Mouse (Mus musculus) lung, embryonic 15.5 days (tissue): ENCODE data around the gene Slc25a16. TPM values are rescaled to one million over a fixed set of nuclear protein-coding genes. Genes with fewer than 3 reads are reported as not detected.

Source experiments
- ATAC-seq: fragments of 200-750 bp; cut with Nextera tagmentation; 2 replicates; pipeline ENCODE4 v1.8.0; 2017; ENCODE audit warnings: moderate number of reproducible peaks, borderline replicate concordance; ENCODE audit not compliant: low FRiP score, low TSS enrichment; ENCODE audit errors: extremely low read depth
- H3K27ac ChIP-seq: fragments of 300-500 bp; sonication (generic); 2 replicates; pipeline ENCODE4 v1.5.1; 2015; ENCODE audit warnings: moderate library complexity, mild to moderate bottlenecking, inconsistent platforms
- H3K27me3 ChIP-seq: fragments of 300-500 bp; sonication (generic); 2 replicates; pipeline ENCODE4 v1.6.1; 2015; ENCODE audit warnings: inconsistent platforms
- H3K36me3 ChIP-seq: fragments of 300-500 bp; sonication (generic); 2 replicates; pipeline ENCODE4 v1.6.1; 2015; ENCODE audit warnings: inconsistent platforms
- H3K4me1 ChIP-seq: fragments of 300-500 bp; sonication (generic); 2 replicates; pipeline ENCODE4 v1.6.1; 2015; ENCODE audit warnings: inconsistent platforms
- H3K4me2 ChIP-seq: fragments of 300-500 bp; sonication (generic); 2 replicates; pipeline ENCODE4 v1.6.1; 2015; ENCODE audit warnings: inconsistent platforms, mild to moderate bottlenecking, moderate library complexity
- H3K4me3 ChIP-seq: fragments of 300-500 bp; sonication (generic); 2 replicates; pipeline ENCODE4 v1.5.1; 2015; ENCODE audit warnings: mild to moderate bottlenecking, inconsistent platforms
- H3K9ac ChIP-seq: fragments of 300-500 bp; sonication (generic); 2 replicates; pipeline ENCODE4 v1.6.1; 2015; ENCODE audit warnings: inconsistent platforms
- H3K9me3 ChIP-seq: fragments of 300-500 bp; sonication (generic); 2 replicates; pipeline ENCODE4 v1.6.1; 2016; ENCODE audit warnings: inconsistent platforms
- WGBS: fragments of 180-500 bp; shearing (Covaris S2); methylation state at CpG from one replicate; pipeline ENCODE4 v1.1.7; 2015; 5-methylcytosine and 5-hydroxymethylcytosine counted together
- polyA plus RNA-seq: library from polyadenylated mRNA; unstranded; fragments of >200 nt; fragmentation: Nextera tagmentation; extraction: Ambion mirVana; gene quantifications from 2 replicates; pipeline ENCODE4 v1.2.1, GENCODE M21; 2015

Gene Slc25a16
- polyA plus RNA-seq, 1 experiment from 2014 or later, result 15.7 TPM

DNA sequence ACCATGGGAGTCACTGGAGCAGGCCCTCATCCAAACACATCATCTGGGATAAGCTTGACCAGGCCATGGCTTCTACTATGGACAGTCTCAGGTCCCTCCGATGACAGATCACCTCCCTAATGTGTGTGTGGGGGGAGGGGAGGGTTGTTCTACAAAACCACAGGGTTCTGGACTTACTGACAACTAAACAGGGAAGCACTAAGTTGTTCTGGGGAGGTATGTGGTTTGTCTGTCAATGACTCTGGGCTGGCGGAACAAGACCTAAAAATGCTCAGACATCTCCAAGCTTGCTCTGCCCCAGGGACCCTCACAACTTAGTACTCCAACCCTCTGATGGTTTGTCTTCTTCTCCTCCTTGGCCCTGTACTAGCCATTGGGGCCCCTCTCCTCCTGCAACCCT, 9.3 kb upstream of the Slc25a16 start:
- no peak overlapping the region for H3K27ac ChIP-seq
- H3K9me3 ChIP-seq, result no peaks in the 10 kb centered on the region
- no peak overlapping the region for H3K4me2 ChIP-seq
- no peaks in the 10 kb centered on the region for H3K4me1 ChIP-seq
- no peaks in the 10 kb centered on the region for H3K27me3 ChIP-seq
- H3K36me3 ChIP-seq, result no peaks in the 10 kb centered on the region
- H3K4me3 ChIP-seq, result no peak overlapping the region
- no peak for ATAC-seq
- H3K9ac ChIP-seq, result no peak overlapping the region
- WGBS, result 83% methylated on average over 2 of the region's 2 CpGs

DNA sequence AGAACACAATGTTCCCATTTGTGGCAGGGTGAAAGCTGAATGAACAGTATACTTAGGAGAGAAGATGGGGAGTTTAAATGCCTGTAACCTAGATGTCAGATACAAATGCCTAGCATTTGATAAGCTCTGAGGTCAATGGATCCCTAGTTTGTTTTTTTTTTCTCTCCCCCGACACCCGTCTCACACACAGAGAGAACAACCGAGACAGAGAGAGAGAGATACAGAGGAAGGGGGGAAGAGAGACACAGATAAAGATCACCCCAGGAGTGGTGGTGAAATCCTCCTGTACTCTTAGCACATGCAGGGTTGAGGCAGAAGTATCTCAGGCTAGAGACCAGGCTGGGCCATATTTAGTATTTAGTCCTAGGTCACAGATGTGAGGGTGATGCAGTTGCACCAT, 1.4 kb upstream of the Slc25a16 start:
- WGBS, result 68% methylated on average over 3 of the region's 3 CpGs
- no peak overlapping the region for H3K4me3 ChIP-seq
- no peaks in the 10 kb centered on the region for H3K36me3 ChIP-seq
- H3K27ac ChIP-seq, result no peak overlapping the region
- peaks cover 10% of the 10 kb centered on the region for H3K4me1 ChIP-seq
- no peak overlapping the region for H3K9ac ChIP-seq
- no peaks in the 10 kb centered on the region for H3K27me3 ChIP-seq
- ATAC-seq, result no peak
- no peaks in the 10 kb centered on the region for H3K9me3 ChIP-seq
- H3K4me2 ChIP-seq, result no peak overlapping the region

DNA sequence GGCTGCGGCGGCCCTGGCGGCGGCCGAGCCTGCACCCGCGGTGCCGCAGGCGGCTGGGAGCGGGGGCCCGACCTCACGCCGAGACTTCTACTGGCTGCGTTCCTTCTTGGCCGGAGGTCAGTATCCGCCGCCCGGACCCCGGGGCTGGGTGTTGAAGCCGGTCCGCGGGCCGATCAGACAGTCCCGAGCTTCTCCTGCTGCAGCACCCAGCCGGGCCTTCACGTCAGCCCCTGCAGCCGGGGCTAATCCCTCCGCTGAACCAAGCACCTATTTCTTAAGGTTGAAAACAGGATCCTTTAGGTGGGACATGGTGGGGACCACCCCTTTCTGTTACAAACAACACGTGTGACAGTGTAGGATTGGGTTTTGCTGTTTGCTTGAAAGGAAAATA, 328 bp downstream of the Slc25a16 start:
- peak overlapping the region; percentile 89 for H3K9ac ChIP-seq
- WGBS, result under 1% methylated on average over 27 of the region's 29 CpGs

DNA sequence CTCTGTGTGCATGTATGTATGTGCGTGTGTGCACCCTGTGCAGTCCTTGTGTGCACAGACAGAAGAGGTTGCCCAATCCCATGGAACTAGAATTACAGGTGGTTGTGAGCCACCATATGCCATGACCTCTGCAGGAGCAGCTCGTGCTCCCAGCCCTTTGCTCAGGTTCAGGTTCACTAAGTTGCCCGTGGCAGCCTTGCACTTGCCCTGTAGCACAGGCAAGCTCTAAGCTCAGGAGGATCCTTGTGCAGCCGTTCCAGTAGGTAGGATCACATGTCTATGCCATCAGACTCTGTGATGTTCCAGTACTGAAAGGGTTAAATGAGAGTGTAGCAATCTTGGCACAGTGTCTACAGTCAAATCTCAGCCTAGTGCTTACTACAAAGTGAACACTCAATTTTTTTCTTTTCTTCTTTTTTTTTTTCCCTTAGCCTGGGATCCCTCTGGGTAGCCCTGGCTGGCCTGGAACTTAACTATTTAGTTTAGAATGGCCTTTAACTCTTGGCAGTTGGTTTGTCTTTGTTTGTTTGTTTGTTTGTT, 3.7 kb downstream of the Slc25a16 start:
- H3K36me3 ChIP-seq, result peaks cover 10% of the 10 kb centered on the region
- no peaks in the 10 kb centered on the region for H3K9me3 ChIP-seq
- ATAC-seq, result no peak
- no peak overlapping the region for H3K4me3 ChIP-seq
- peaks cover 14% of the 10 kb centered on the region for H3K4me1 ChIP-seq
- no peaks in the 10 kb centered on the region for H3K27me3 ChIP-seq
- WGBS, result 88% methylated on average over 4 of the region's 4 CpGs
- H3K9ac ChIP-seq, result no peak overlapping the region
- no peak overlapping the region for H3K4me2 ChIP-seq
- H3K27ac ChIP-seq, result no peak overlapping the region

More for the DNA sequence above, 328 bp downstream of the Slc25a16 start:
- ATAC-seq, result peak; percentile 57; the same call in 1 of the 2 replicates
- H3K4me2 ChIP-seq, result peak overlapping the region; percentile 84
- H3K4me1 ChIP-seq, result peaks cover 14% of the 10 kb centered on the region
- no peaks in the 10 kb centered on the region for H3K27me3 ChIP-seq
- no peaks in the 10 kb centered on the region for H3K9me3 ChIP-seq
- peak overlapping the region; percentile 84 for H3K27ac ChIP-seq
- peak overlapping the region; percentile 94 for H3K4me3 ChIP-seq
- no peaks in the 10 kb centered on the region for H3K36me3 ChIP-seq

DNA sequence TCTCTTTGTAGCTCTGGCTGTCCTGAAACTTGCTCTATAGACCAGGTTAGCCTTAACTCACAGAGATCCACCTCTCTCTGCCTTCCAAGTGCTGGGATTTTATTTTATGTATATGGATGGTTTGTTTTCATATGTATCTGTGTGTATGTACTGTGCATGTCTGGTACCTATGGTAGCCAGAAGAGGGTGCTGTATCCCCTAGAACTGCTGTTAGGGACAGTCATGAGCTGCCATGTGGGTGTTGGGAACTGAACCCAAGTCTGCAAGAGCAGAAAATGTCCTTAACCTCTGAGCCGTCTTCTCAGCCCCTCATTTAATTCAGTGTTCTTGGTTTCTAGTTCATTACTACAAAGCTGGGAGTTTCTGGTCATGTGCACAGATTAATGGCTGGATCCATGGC, 11.9 kb downstream of the Slc25a16 start:
- H3K9me3 ChIP-seq, result no peaks in the 10 kb centered on the region
- peaks cover 48% of the 10 kb centered on the region for H3K36me3 ChIP-seq
- no peak overlapping the region for H3K4me3 ChIP-seq
- WGBS, result 93% methylated on average over 1 of the region's 1 CpGs
- no peaks in the 10 kb centered on the region for H3K27me3 ChIP-seq
- H3K4me2 ChIP-seq, result no peak overlapping the region
- H3K27ac ChIP-seq, result no peak overlapping the region
- no peak overlapping the region for H3K9ac ChIP-seq
- no peak for ATAC-seq
- no peaks in the 10 kb centered on the region for H3K4me1 ChIP-seq

DNA sequence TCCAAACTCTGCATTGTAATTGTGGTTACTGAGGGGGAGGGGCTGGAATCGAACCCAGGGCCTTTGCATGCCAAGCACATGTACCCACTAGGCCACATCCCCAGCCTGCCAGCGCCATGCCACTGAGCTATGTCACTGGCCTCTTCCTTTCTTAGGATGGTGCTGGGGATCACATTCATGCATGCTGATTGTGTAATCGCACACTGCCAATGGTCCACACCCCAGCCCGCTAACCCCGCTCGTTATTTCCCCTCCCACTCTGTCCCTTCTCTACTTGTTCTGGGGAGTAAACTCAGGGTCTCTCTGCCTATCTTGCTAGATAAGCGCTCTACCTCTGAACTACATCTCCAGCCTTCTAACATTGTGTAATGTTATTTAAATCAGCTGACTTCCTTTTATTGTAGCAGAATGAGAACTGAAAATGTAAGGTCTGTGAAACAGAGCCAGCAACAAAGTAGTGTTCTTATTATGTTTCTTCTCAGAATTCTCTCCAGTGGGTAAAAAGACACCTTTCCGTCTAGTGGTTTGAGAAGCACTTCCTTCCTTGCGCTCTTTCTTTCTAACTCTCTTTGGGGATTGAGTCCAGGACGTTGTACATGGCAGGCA, 24.6 kb downstream of the Slc25a16 start:
- no peak for ATAC-seq
- Histone ChIP-seq H3K4me2 (no peak overlapping the region), H3K4me3 (no peak overlapping the region), H3K9me3 (no peaks in the 10 kb centered on the region), H3K36me3 (peaks cover 27% of the 10 kb centered on the region), H3K27ac (no peak overlapping the region), H3K27me3 (no peaks in the 10 kb centered on the region), H3K9ac (no peak overlapping the region), H3K4me1 (peaks cover 5% of the 10 kb centered on the region)
- 81% methylated on average over 10 of the region's 10 CpGs for whole genome bisulfite sequencing

DNA sequence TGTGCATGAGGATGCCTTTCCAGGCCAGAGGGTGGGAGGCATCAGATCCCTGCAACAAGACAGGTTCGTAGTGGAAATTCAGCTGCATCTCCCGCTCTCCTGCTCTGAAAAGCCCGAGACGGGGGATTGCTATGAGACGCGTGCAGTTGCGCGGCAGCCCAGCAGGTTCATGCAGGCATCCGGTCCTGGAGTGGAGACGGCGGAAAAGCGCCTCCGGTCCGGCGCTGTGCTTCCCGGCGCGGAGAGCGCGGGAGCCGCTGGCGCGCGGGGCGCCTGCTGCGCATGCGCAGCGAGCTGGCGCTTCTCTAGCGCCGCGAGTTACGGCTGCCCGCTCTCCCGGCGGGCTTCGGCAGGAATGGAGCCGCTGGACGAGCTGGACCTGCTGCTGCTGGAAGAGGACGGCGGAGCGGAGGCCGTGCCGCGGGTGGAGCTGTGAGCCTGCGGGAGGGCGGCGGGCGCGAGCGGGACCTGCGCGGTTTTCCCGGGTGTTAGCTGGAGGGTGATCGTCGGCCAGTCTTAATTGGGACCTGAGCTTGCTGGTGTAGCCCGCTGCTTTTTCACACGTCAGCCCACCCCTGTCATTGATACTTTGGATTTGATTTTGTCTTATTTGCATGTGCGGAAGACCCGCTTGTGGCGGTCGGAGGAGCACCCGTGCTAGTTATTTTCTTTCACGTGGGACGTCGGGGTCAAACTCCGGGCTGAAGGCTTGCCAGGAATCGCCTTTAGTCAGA, 26.5 kb downstream of the Slc25a16 start, which contains the start of gene Dna2:
Gene Dna2 (plus strand): TSS at position 289 of the 734 bp plus-strand sequence.
- WGBS, result under 1% methylated on average over 65 of the region's 68 CpGs
- peak within 1 kb of the TSS; percentile 64 for H3K4me3 ChIP-seq
- peak; percentile 90 for ATAC-seq

DNA sequence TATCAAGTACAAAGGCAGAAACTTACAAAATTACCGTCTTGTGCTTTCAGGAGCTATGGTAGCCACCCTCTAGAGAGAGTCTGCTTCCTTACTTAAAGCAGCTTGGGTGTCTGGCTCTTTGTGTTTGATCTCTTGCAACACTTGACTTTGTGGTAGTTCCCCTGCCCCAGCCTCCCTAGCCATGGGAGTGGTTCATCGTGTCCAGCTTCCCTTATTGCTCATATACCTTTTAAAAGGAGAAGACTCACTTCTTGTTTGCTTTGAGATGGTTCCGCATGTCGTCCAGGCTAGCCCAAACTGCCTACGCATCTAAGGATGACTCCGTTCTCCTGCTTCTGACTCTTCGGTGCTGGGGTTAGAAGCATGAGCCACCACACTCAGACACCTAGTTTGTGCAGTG, 28.1 kb downstream of the Slc25a16 start:
- Histone ChIP-seq H3K36me3 (peaks cover 21% of the 10 kb centered on the region), H3K9ac (no peak overlapping the region), H3K4me3 (no peak overlapping the region), H3K9me3 (no peaks in the 10 kb centered on the region), H3K27me3 (no peaks in the 10 kb centered on the region), H3K4me1 (peaks cover 5% of the 10 kb centered on the region), H3K4me2 (0 out of 2 replicates have a peak overlapping the region, but pooled peaks have one; percentile 80), H3K27ac (no peak overlapping the region)
- WGBS, result 93% methylated on average over 7 of the region's 7 CpGs
- ATAC-seq, result no peak

More for the DNA sequence above, 26.5 kb downstream of the Slc25a16 start, which contains the start of gene Dna2:
- H3K4me1 ChIP-seq, result peaks cover 5% of the 10 kb centered on the region
- H3K27ac ChIP-seq, result peak within 1 kb of the TSS; percentile 88
- no peaks in the 10 kb centered on the region for H3K27me3 ChIP-seq
- H3K9ac ChIP-seq, result peak within 1 kb of the TSS; percentile 73
- no peaks in the 10 kb centered on the region for H3K9me3 ChIP-seq
- H3K4me2 ChIP-seq, result peak within 1 kb of the TSS; percentile 80
- peaks cover 33% of the 10 kb centered on the region for H3K36me3 ChIP-seq

DNA sequence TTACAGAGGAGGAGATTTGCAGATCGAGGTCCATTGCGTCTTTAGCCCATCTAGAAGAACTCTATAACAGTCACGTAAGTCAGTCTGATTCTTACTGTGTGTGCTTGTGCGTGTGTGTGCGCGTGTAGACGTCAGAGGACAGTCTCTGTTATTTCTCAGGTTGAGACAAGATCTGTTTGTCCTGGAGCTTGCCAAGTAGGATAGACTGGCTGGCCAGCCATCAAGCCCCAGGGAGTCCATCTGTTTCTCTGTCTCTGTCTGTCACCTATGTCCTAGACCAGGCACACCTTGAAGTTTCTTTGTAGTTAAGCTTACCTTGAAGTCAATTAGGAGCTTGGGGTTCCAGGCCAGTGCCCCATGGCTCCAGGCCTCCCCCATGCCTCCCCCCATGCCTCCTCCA, 43.5 kb downstream of the Slc25a16 start:
- Histone ChIP-seq H3K9me3 (no peaks in the 10 kb centered on the region), H3K27ac (no peak overlapping the region), H3K36me3 (peaks cover 82% of the 10 kb centered on the region), H3K9ac (no peak overlapping the region), H3K4me2 (no peak overlapping the region), H3K4me1 (no peaks in the 10 kb centered on the region), H3K27me3 (no peaks in the 10 kb centered on the region), H3K4me3 (no peak overlapping the region)
- no peak for ATAC-seq
- WGBS, result 92% methylated on average over 7 of the region's 7 CpGs

DNA sequence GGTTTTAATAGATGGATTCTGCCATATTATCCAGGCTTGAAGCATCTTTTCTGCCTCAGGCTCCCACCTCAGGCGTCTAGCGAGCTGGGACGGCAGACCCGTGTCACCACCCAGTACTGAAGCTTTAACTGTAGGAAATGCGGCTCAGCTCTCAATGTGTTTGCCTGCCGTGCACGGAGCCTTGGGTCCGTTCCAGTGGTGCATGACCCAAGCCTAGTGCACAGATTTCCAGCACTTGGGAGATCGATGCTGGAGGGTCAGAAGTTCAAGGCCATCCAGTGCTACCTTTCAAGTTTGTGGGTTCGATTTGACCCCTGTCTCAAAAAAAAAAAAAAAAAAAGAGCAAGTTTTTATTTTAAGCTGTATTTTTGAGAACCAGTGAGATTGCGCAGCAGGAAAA, 45.4 kb downstream of the Slc25a16 start:
- ATAC-seq, result no peak
- Histone ChIP-seq H3K36me3 (peaks cover 75% of the 10 kb centered on the region), H3K9ac (no peak overlapping the region), H3K27ac (no peak overlapping the region), H3K27me3 (no peaks in the 10 kb centered on the region), H3K4me3 (no peak overlapping the region), H3K4me2 (no peak overlapping the region), H3K4me1 (no peaks in the 10 kb centered on the region), H3K9me3 (no peaks in the 10 kb centered on the region)
- WGBS, result 90% methylated on average over 11 of the region's 11 CpGs

DNA sequence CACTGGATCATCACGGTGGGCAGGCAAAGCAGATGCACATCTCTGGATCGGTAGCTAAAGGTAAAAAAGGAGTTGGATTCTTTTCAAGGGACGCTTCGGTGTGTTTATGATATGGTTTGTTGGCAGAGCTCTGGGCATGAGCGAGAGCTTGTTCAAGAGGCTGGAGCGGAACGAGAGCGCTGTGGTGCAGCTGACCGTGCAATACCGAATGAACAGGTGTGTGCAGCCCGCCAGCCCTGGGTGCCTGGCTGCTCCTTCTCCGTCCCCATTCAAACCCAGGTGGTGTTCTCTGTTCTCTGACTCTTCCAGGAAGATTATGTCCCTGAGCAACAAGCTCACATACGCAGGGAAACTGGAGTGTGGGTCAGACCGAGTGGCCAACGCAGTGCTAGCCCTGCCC, 45.9 kb downstream of the Slc25a16 start:
- WGBS, result 91% methylated on average over 15 of the region's 15 CpGs
- H3K36me3 ChIP-seq, result peaks cover 73% of the 10 kb centered on the region

DNA sequence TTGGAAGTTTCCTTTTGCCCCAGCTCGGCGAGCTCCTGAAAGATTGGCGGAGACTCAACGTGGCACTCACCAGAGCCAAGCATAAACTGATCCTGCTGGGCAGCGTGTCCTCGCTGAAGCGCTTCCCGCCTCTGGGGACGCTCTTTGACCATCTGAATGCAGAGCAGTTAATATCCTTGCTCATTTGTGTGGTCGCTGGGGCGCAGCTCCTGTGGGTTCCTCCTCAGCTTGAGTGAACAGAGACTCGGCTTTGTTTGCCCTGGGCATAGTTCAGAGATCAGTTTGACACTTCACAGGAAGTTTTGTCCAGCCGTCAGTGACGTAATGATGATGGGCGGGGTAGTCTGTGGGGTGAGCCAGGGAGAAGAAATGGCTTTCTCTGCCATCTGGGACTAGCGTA, 51.4 kb downstream of the Slc25a16 start:
- Histone ChIP-seq H3K27ac (no peak overlapping the region), H3K4me3 (no peak overlapping the region), H3K36me3 (peaks cover 40% of the 10 kb centered on the region), H3K4me2 (no peak overlapping the region), H3K4me1 (no peaks in the 10 kb centered on the region), H3K9ac (no peak overlapping the region), H3K9me3 (no peaks in the 10 kb centered on the region), H3K27me3 (no peaks in the 10 kb centered on the region)
- ATAC-seq, result no peak
- 73% methylated on average over 16 of the region's 16 CpGs for WGBS

More for the DNA sequence above, 45.9 kb downstream of the Slc25a16 start:
- H3K4me2 ChIP-seq, result no peak overlapping the region
- ATAC-seq, result no peak
- H3K4me1 ChIP-seq, result no peaks in the 10 kb centered on the region
- H3K4me3 ChIP-seq, result no peak overlapping the region
- no peak overlapping the region for H3K9ac ChIP-seq
- H3K9me3 ChIP-seq, result no peaks in the 10 kb centered on the region
- no peaks in the 10 kb centered on the region for H3K27me3 ChIP-seq
- H3K27ac ChIP-seq, result no peak overlapping the region
